Mouse (Mus musculus) stomach, embryonic 14.5 days (tissue): ENCODE data around the gene Gnao1. TPM values are rescaled to one million over a fixed set of nuclear protein-coding genes. Genes with fewer than 3 reads are reported as not detected.
A peak's percentile ranks its signal among the peaks of the same experiment; 100 is the strongest.

Source experiments
- ATAC-seq: fragments of 200-750 bp; cut with Nextera tagmentation; 2 replicates; pipeline ENCODE4 v1.8.0; 2017; ENCODE audit warnings: low read depth, moderate TSS enrichment; ENCODE audit not compliant: insufficient number of reproducible peaks, insufficient read depth, low FRiP score
- H3K27ac ChIP-seq: fragments of 300-500 bp; sonication (generic); 2 replicates; pipeline ENCODE4 v1.5.1; 2014; ENCODE audit warnings: mild to moderate bottlenecking, low read length, moderate library complexity, mixed read lengths
- H3K27me3 ChIP-seq: fragments of 300-500 bp; sonication (generic); 2 replicates; pipeline ENCODE4 v1.6.1; 2014; ENCODE audit warnings: low read length, control low read depth, mixed read lengths; ENCODE audit not compliant: control insufficient read depth, insufficient read depth
- H3K36me3 ChIP-seq: fragments of 300-500 bp; sonication (generic); 2 replicates; pipeline ENCODE4 v1.6.1; 2014; ENCODE audit warnings: mild to moderate bottlenecking, control low read depth, low read length, moderate library complexity, mixed read lengths; ENCODE audit not compliant: control insufficient read depth, insufficient read depth
- H3K4me1 ChIP-seq: fragments of 300-500 bp; sonication (generic); 2 replicates; pipeline ENCODE4 v1.6.1; 2014; ENCODE audit warnings: low read length, control low read depth, mixed read lengths; ENCODE audit not compliant: control insufficient read depth, insufficient read depth
- H3K4me2 ChIP-seq: fragments of 300-500 bp; sonication (generic); replicated peaks from 2 replicates; pipeline ENCODE4 v1.6.1; 2014; ENCODE audit warnings: low read depth, low read length, control low read depth
- H3K4me3 ChIP-seq: fragments of 300-500 bp; sonication (generic); 2 replicates; pipeline ENCODE4 v1.5.1; 2014; ENCODE audit warnings: low read depth, low read length, control low read depth
- H3K9ac ChIP-seq: fragments of 300-500 bp; sonication (generic); replicated peaks from 2 replicates; pipeline ENCODE4 v1.6.1; 2014; ENCODE audit warnings: low read depth, mild to moderate bottlenecking, control low read depth, low read length, moderate library complexity, mixed read lengths
- H3K9me3 ChIP-seq: fragments of 300-500 bp; sonication (generic); 2 replicates; pipeline ENCODE4 v1.6.1; 2016; ENCODE audit warnings: low read depth, low read length, control low read depth; ENCODE audit not compliant: control insufficient read depth
- WGBS: fragments of 180-500 bp; shearing (Covaris S2); extraction: QIAGEN DNeasy Blood & Tissue Kit; methylation state at CpG from one replicate; pipeline ENCODE4 v1.1.7; 2014; 5-methylcytosine and 5-hydroxymethylcytosine counted together
- polyA plus RNA-seq: library from polyadenylated mRNA; unstranded; fragments of >200 nt; fragmentation: Nextera tagmentation; extraction: Ambion mirVana; gene quantifications from 2 replicates; pipeline ENCODE4 v1.2.1, GENCODE M21; 2014

Gnao1 gene
- 14.0 and 14.1 TPM in 2 replicates for polyA plus RNA-seq

DNA sequence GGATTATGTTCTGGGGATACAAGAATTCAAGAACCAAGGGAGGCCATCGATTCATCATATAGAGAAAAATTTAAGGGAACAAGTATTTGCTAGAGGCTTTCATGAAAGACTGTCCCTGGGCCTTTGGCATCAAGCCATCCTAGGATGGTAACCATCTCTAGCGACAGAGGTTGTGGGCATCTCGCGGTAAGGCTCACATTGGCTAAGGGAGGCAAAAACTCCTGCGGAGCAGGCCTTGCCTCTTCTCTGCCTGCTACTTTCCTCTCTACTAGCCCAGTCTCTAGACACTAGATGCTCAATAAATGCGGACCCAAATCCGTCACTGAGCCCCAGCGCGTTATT, at the start of gene Gnao1:
Gene Gnao1 (plus strand): TSS at position 281 of the 342 bp plus-strand sequence.
- peaks cover 6% of the 10 kb centered on the region; the same call in 1 of the 2 replicates for H3K27me3 ChIP-seq
- ATAC-seq = no peak
- H3K9me3 ChIP-seq = no peaks in the 10 kb centered on the region
- peaks cover 17% of the 10 kb centered on the region; the same call in 1 of the 2 replicates for H3K4me1 ChIP-seq
- H3K9ac ChIP-seq = peak within 1 kb of the TSS; percentile 57; the same call in 1 of the 2 replicates
- peak within 1 kb of the TSS; percentile 57 for H3K4me3 ChIP-seq
- H3K27ac ChIP-seq = peak within 1 kb of the TSS; percentile 52; the same call in 1 of the 2 replicates
- no peaks in the 10 kb centered on the region for H3K36me3 ChIP-seq
- peak within 1 kb of the TSS; percentile 82 for H3K4me2 ChIP-seq
- WGBS = 13% methylated on average over 9 of the region's 9 CpGs

GRCm38 (mm10) chr8:93777605-93778004, 32.2 kb upstream of the Gnao1 start:
- no peak for ATAC-seq
- H3K4me2 ChIP-seq = no peak overlapping the region

GRCm38 (mm10) chr8:93809226-93809625, 540 bp upstream of the Gnao1 start:
- WGBS = 78% methylated on average over 3 of the region's 3 CpGs
- H3K36me3 ChIP-seq = no peaks in the 10 kb centered on the region
- 0 out of 2 replicates have a peak, but pooled peaks cover 6% of the 10 kb centered on the region for H3K27me3 ChIP-seq
- no peak overlapping the region for H3K27ac ChIP-seq
- H3K4me1 ChIP-seq = peaks cover 17% of the 10 kb centered on the region; the same call in 1 of the 2 replicates
- H3K4me3 ChIP-seq = no peak overlapping the region
- H3K4me2 ChIP-seq = no peak overlapping the region
- H3K9ac ChIP-seq = no peak overlapping the region
- no peaks in the 10 kb centered on the region for H3K9me3 ChIP-seq
- no peak for ATAC-seq

More at GRCm38 (mm10) chr8:93777605-93778004, 32.2 kb upstream of the Gnao1 start:
- H3K36me3 ChIP-seq = no peaks in the 10 kb centered on the region
- H3K4me1 ChIP-seq = no peaks in the 10 kb centered on the region
- H3K9ac ChIP-seq = no peak overlapping the region
- H3K27ac ChIP-seq = no peak overlapping the region
- no peak overlapping the region for H3K4me3 ChIP-seq
- 53% methylated on average over 3 of the region's 3 CpGs for WGBS
- H3K27me3 ChIP-seq = no peaks in the 10 kb centered on the region
- no peaks in the 10 kb centered on the region for H3K9me3 ChIP-seq

GRCm38 (mm10) chr8:93810028-93810858, 477 bp downstream of the Gnao1 start:
- Histone ChIP-seq H3K9me3 (no peaks in the 10 kb centered on the region), H3K4me2 (peak overlapping the region; percentile 82), H3K4me1 (peaks cover 17% of the 10 kb centered on the region; the same call in 1 of the 2 replicates), H3K9ac (peak overlapping the region; percentile 57; the same call in 1 of the 2 replicates), H3K36me3 (no peaks in the 10 kb centered on the region), H3K27ac (peak overlapping the region; percentile 52; the same call in 1 of the 2 replicates), H3K27me3 (peaks cover 6% of the 10 kb centered on the region; the same call in 1 of the 2 replicates), H3K4me3 (peak overlapping the region; percentile 57)
- WGBS = 1% methylated on average over 50 of the region's 116 CpGs
- peak; percentile 81 for ATAC-seq

GRCm38 (mm10) chr8:93810859-93811602, 1.3 kb downstream of the Gnao1 start:
- Histone ChIP-seq H3K27ac (peak overlapping the region; percentile 52; the same call in 1 of the 2 replicates), H3K36me3 (no peaks in the 10 kb centered on the region), H3K9ac (peak overlapping the region; percentile 57; the same call in 1 of the 2 replicates), H3K4me1 (peaks cover 17% of the 10 kb centered on the region; the same call in 1 of the 2 replicates), H3K4me3 (peak overlapping the region; percentile 57), H3K9me3 (no peaks in the 10 kb centered on the region), H3K27me3 (peaks cover 6% of the 10 kb centered on the region; the same call in 1 of the 2 replicates), H3K4me2 (peak overlapping the region; percentile 82)
- under 1% methylated on average over 48 of the region's 53 CpGs for WGBS
- no peak for ATAC-seq

- 0 out of 2 replicates have a peak overlapping the region, but pooled peaks have one; percentile 57 for H3K9ac ChIP-seq
Observed at GRCm38 (mm10) chr8:93811719-93812475, 2.1 kb downstream of the Gnao1 start.

DNA sequence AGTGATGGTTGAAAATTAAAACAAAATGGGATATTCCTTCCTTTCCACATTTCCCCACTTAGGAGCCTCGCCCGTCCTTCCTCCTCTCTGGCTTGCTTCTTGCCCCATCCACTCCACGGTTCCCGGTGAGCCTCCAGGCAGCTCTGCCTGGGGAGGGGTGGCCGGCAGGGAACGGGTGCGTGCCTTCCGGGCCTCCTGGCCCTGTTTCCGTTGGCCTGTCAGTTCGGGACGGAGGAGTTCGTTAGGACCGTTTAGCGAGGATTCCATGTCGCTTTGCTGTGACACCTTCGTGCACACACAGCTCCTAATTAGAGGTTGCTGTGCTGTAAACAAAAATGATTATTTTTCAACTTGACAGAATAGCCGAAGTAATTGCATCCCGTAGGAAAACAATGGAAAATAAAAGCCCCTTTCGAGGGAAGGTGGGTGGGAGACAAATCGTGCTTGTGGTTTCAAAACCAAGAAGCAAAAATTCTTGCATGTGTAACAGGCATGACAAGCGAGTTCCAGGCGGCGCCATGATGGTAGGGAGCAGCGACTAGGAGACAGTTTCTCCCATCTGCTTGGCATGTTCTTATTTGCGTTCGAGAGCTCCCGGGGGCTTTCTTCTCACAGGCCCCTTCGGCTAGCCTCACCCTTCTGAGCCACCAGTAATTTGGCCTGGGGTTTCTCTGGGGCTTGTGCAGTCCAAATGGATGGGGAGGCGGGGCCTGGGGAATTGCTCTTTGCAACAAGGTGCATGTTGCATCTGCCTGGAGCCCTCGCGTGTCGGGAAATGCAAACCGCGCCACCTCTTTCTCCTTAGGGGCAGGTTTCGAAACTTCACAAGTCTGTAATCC, 3.0 kb downstream of the Gnao1 start:
- H3K27ac ChIP-seq = no peak overlapping the region
- H3K4me1 ChIP-seq = peaks cover 17% of the 10 kb centered on the region; the same call in 1 of the 2 replicates
- peaks cover 6% of the 10 kb centered on the region; the same call in 1 of the 2 replicates for H3K27me3 ChIP-seq
- no peak for ATAC-seq
- H3K9me3 ChIP-seq = no peaks in the 10 kb centered on the region
- H3K4me2 ChIP-seq = peak overlapping the region; percentile 82
- 10% methylated on average over 35 of the region's 35 CpGs for WGBS
- H3K36me3 ChIP-seq = no peaks in the 10 kb centered on the region
- no peak overlapping the region for H3K9ac ChIP-seq
- H3K4me3 ChIP-seq = peak overlapping the region; percentile 13

More at GRCm38 (mm10) chr8:93811719-93812475, 2.1 kb downstream of the Gnao1 start:
- H3K36me3 ChIP-seq = no peaks in the 10 kb centered on the region
- peaks cover 17% of the 10 kb centered on the region; the same call in 1 of the 2 replicates for H3K4me1 ChIP-seq
- peak overlapping the region; percentile 57 for H3K4me3 ChIP-seq
- no peak for ATAC-seq
- H3K4me2 ChIP-seq = peak overlapping the region; percentile 82
- WGBS = 24% methylated on average over 20 of the region's 20 CpGs
- H3K27ac ChIP-seq = no peak overlapping the region
- H3K27me3 ChIP-seq = peaks cover 6% of the 10 kb centered on the region; the same call in 1 of the 2 replicates
- no peaks in the 10 kb centered on the region for H3K9me3 ChIP-seq
